Mouse (Mus musculus) neural tube, embryonic 14.5 days (tissue): ENCODE data around the gene Gzma. TPM values are rescaled to one million over a fixed set of nuclear protein-coding genes. Genes with fewer than 3 reads are reported as not detected.

ENCODE experiments used
- ATAC-seq: fragments of 200-750 bp; cut with Nextera tagmentation; 2 replicates; pipeline ENCODE4 v1.8.0; 2017; ENCODE audit warnings: low read depth, mild to moderate bottlenecking, moderate TSS enrichment, moderate library complexity
- H3K27ac ChIP-seq: fragments of 300-500 bp; sonication (generic); 2 replicates; pipeline ENCODE4 v1.5.1; 2014; ENCODE audit warnings: low read depth, mild to moderate bottlenecking, control low read depth, low read length, moderate library complexity, mixed read lengths
- H3K27me3 ChIP-seq: fragments of 300-500 bp; sonication (generic); 2 replicates; pipeline ENCODE4 v1.6.1; 2014; ENCODE audit warnings: low read length; ENCODE audit not compliant: control insufficient read depth, insufficient read depth
- H3K36me3 ChIP-seq: fragments of 300-500 bp; sonication (generic); 2 replicates; pipeline ENCODE4 v1.6.1; 2014; ENCODE audit warnings: low read length, mixed read lengths; ENCODE audit not compliant: control insufficient read depth, insufficient read depth
- H3K4me1 ChIP-seq: fragments of 300-500 bp; sonication (generic); 2 replicates; pipeline ENCODE4 v1.6.1; 2014; ENCODE audit warnings: low read length; ENCODE audit not compliant: control insufficient read depth, insufficient read depth
- H3K4me2 ChIP-seq: fragments of 300-500 bp; sonication (generic); 2 replicates; pipeline ENCODE4 v1.6.1; 2014; ENCODE audit warnings: mild to moderate bottlenecking, low read depth, low read length, control low read depth
- H3K4me3 ChIP-seq: fragments of 300-500 bp; sonication (generic); 2 replicates; pipeline ENCODE4 v1.5.1; 2014; ENCODE audit warnings: low read depth, low read length, control low read depth, mixed read lengths
- H3K9ac ChIP-seq: fragments of 300-500 bp; sonication (generic); replicated peaks from 2 replicates; pipeline ENCODE4 v1.6.1; 2014; ENCODE audit warnings: low read depth, mild to moderate bottlenecking, control low read depth, low read length, mixed read lengths
- H3K9me3 ChIP-seq: fragments of 300-500 bp; sonication (generic); 2 replicates; pipeline ENCODE4 v1.6.1; 2016; ENCODE audit warnings: low read length; ENCODE audit not compliant: control insufficient read depth
- WGBS: fragments of 180-500 bp; shearing (Covaris S2); extraction: QIAGEN DNeasy Blood & Tissue Kit; methylation state at CpG from one replicate; pipeline ENCODE4 v1.1.7; 2014; 5-methylcytosine and 5-hydroxymethylcytosine counted together
- polyA plus RNA-seq: library from polyadenylated mRNA; unstranded; fragments of >200 nt; fragmentation: Nextera tagmentation; extraction: Ambion mirVana; gene quantifications from 2 replicates; pipeline ENCODE4 v1.2.1, GENCODE M21; 2014

Gene Gzma
- polyA plus RNA-seq, 1 experiment from 2014 or later: not detected

DNA sequence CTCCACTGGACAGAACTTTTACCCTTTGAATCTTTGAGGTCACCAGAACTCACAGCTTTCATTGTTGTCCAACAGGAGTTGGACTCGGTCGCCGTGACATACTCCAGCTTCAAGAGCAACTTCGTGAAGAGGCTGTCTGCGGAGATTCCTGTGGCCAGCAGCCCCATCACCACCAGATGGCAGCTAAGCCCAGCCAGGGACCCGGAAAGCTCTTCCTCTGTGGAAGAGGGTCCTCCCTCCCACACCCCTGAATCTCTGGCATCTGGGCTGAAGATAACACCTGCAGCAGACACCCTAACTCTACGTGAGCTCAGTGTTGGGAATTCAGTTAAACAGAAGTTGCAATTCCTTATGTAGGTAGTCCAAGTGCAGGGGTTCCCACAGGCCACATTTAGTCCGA, 45.0 kb downstream of the Gzma start:
- ATAC-seq: no peak
- no peak overlapping the region for H3K27ac ChIP-seq
- H3K4me1 ChIP-seq: no peaks in the 10 kb centered on the region
- no peaks in the 10 kb centered on the region for H3K36me3 ChIP-seq
- no peaks in the 10 kb centered on the region for H3K9me3 ChIP-seq
- H3K4me2 ChIP-seq: no peak overlapping the region
- no peak overlapping the region for H3K4me3 ChIP-seq
- 51% methylated on average over 8 of the region's 8 CpGs for WGBS
- H3K9ac ChIP-seq: no peak overlapping the region
- no peaks in the 10 kb centered on the region for H3K27me3 ChIP-seq

DNA sequence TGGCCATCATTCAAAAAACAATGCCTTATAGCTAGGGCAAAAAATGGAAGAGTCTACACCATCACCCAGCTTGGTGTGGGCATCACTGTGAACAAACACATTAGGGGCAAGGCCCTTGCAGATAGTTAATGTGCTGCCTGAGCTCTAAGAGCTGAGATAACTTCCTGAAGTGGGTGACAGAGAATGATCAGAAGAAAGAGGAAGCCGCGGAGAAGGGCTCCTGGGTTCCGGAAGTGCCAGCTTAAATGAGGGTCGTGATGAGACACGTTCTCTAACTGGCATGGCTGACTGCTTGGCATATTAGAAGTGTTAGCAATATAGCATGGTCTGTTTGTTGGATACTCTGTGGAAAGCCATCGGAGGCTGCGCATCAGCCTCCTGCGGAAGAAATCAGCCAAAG, 46.6 kb downstream of the Gzma start:
- WGBS: 95% methylated on average over 8 of the region's 8 CpGs
- Histone ChIP-seq H3K9ac (no peak overlapping the region), H3K4me3 (no peak overlapping the region), H3K27me3 (no peaks in the 10 kb centered on the region), H3K4me1 (no peaks in the 10 kb centered on the region), H3K27ac (no peak overlapping the region), H3K9me3 (no peaks in the 10 kb centered on the region), H3K4me2 (no peak overlapping the region), H3K36me3 (no peaks in the 10 kb centered on the region)
- ATAC-seq: no peak

DNA sequence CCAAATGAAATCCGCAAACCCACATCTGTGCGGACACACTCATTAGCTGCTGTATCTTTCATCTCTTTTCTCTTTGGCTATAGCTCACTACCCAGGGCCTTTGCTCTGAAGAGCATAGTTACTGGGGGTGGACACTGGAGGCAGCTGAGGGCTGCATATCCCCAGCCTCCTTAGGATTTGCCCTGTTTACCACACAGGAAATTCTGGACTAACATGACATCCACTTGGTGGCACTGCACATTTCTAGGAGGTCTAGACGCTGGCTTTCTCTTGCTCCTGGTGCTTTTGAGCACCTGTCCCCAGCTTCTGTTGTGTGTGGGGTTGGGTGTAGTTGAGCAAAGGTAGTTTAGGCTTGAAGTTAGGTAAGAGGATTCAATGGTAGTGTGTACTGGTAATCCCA, 53.1 kb downstream of the Gzma start:
- WGBS: 77% methylated on average over 3 of the region's 3 CpGs
- no peaks in the 10 kb centered on the region for H3K4me1 ChIP-seq
- H3K4me3 ChIP-seq: no peak overlapping the region
- no peak overlapping the region for H3K4me2 ChIP-seq
- no peaks in the 10 kb centered on the region for H3K9me3 ChIP-seq
- no peak for ATAC-seq
- no peak overlapping the region for H3K9ac ChIP-seq
- H3K36me3 ChIP-seq: no peaks in the 10 kb centered on the region
- no peak overlapping the region for H3K27ac ChIP-seq
- H3K27me3 ChIP-seq: no peaks in the 10 kb centered on the region

DNA sequence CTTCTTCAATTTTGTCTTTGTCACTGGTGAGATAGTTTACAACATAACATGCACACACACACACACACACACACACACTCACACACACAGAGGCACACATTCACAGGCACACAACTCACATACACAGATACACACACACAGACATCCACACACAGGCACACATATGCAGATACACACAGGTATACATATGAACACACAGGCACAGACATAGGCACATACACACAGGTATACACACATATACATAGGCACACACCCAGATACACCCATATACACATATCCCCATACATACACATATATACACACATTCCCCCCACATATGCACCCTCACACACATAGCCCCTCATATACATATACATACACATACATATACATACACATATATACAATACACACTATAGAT, 53.8 kb downstream of the Gzma start:
- Histone ChIP-seq H3K4me3 (no peak overlapping the region), H3K9me3 (no peaks in the 10 kb centered on the region), H3K27me3 (no peaks in the 10 kb centered on the region), H3K36me3 (no peaks in the 10 kb centered on the region), H3K4me2 (no peak overlapping the region), H3K27ac (no peak overlapping the region), H3K4me1 (no peaks in the 10 kb centered on the region), H3K9ac (no peak overlapping the region)
- peak; percentile 49; the same call in 1 of the 2 replicates for ATAC-seq

DNA sequence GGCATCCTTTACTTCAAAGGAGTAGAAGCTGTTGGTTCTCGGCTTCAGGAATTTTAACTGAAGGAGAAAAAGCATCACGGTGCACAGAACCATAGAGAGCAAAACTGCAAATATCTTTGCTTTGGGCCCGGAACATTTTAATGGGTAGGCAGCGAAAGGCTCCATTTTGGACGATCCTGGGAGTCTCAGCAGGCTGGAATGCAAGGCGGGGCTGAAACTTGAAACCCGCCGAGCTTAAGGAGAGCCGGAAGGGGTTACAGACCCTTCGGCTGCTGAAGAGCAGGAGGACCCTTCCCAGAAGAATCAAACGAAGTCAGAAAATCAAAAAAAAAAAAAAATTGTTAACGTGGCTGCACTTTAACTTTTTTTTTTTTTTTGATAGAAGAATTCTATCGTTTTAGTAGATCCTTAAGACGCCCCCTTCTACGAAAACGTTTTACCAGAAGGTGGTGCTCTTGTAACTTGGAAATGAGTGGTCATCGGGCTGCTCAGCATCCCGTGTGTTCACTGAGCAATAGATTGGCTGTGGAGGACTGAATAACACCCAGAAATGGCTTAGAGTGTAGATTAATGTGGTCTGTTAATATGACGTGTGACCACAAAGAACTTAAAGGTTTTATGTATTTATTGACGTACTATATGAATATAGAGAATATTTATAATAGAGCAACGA, 54.4 kb downstream of the Gzma start, which contains the start of gene Gpx8:
TSS of gene Gpx8 (minus strand) at position 200 of the 673 bp plus-strand sequence.
- Histone ChIP-seq H3K4me2 (peak within 1 kb of the TSS; percentile 47), H3K27ac (no peak within 1 kb of the TSS)
- peak; percentile 87 for ATAC-seq

DNA sequence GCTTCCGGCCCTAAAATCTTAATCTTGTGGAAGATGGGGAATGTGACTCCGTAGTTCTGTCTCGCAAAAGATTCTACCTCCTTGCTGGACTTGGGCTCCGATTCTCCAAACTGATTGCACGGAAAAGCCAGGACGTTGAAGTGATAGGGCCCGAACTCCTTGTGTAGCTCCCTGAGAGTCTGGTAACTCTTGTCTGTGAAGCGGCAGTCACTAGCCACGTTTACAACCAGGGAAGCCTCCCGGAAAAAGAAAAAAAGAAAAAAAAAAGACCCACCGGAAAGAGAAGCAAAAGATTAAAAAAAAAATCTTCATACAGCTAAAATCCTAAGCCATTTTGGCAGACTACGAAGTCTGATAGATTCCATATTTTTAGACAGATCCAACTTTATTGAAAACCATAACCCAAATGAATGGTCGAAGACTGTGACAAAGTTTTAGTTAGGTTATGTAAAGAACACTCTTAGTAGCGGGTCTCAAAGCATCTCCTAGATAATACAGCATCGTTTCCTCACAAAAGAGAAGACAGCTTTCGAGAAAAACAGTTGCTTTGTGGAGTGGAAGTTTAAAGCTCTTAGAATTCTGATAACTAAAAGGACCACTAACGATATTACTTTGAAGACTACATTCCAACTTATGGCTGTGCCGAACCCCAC, 55.2 kb downstream of the Gzma start:
- Histone ChIP-seq H3K27me3 (no peaks in the 10 kb centered on the region), H3K27ac (no peak overlapping the region), H3K4me2 (peak overlapping the region; percentile 47), H3K4me3 (peak overlapping the region; percentile 31), H3K4me1 (no peaks in the 10 kb centered on the region), H3K9me3 (no peaks in the 10 kb centered on the region), H3K9ac (no peak overlapping the region; the same call in 1 of the 2 replicates), H3K36me3 (no peaks in the 10 kb centered on the region)
- no peak for ATAC-seq
- 22% methylated on average over 18 of the region's 18 CpGs for WGBS

More for the DNA sequence above, 54.4 kb downstream of the Gzma start, which contains the start of gene Gpx8:
- Histone ChIP-seq H3K4me1 (no peaks in the 10 kb centered on the region), H3K4me3 (peak within 1 kb of the TSS; percentile 31), H3K27me3 (no peaks in the 10 kb centered on the region), H3K9ac (no peak within 1 kb of the TSS; the same call in 1 of the 2 replicates), H3K9me3 (no peaks in the 10 kb centered on the region), H3K36me3 (no peaks in the 10 kb centered on the region)
- WGBS: 6% methylated on average over 21 of the region's 21 CpGs

DNA sequence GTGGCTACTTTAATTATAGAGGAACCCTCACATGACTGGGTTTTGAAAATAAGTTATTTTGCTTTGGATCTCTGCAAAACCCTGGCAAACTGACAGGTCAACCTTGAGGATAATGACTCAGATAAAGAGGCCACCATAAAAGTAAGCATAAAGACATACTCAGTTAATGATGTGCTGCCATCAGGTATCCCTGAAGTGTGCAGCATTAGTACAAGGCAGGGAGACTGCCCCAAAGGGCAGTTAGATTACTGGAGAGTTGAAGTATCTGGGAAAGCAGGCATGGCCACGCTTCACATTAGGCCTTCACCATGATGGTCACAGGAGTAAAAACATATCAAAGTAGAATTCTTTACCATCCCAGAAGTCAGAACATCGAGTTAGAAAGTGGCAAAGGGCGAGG, 55.9 kb downstream of the Gzma start:
- H3K27me3 ChIP-seq: no peaks in the 10 kb centered on the region
- H3K9me3 ChIP-seq: no peaks in the 10 kb centered on the region
- H3K4me3 ChIP-seq: no peak overlapping the region; the same call in 1 of the 2 replicates
- no peaks in the 10 kb centered on the region for H3K36me3 ChIP-seq
- WGBS: 77% methylated on average over 3 of the region's 3 CpGs
- no peak overlapping the region for H3K27ac ChIP-seq
- H3K4me2 ChIP-seq: peak overlapping the region; percentile 47; the same call in 1 of the 2 replicates
- no peak overlapping the region for H3K9ac ChIP-seq
- H3K4me1 ChIP-seq: no peaks in the 10 kb centered on the region
- no peak for ATAC-seq

Other genes starting within 250 kb of the Gzma start
- 66.8 and 79.0 TPM in 2 replicates for gene Mtrex, start 173.6 kb downstream of the Gzma start, polyA plus RNA-seq
- 30.0 TPM in 2 replicates for gene Dhx29, start 173.5 kb downstream of the Gzma start, polyA plus RNA-seq
- 0.21 TPM in 1 of 2 replicates, not detected in the other for gene Ccno, start 113.2 kb downstream of the Gzma start, polyA plus RNA-seq
- gene Mcidas, start 107.1 kb downstream of the Gzma start, polyA plus RNA-seq: 0.11 TPM in 1 of 2 replicates, not detected in the other
- 0.12 TPM in 1 of 2 replicates, not detected in the other for gene Cdc20b, start 65.9 kb downstream of the Gzma start, polyA plus RNA-seq
- 34.1 and 75.7 TPM in 2 replicates for gene Gpx8, start 54.6 kb downstream of the Gzma start, polyA plus RNA-seq
- 0.19 and 1.0 TPM in 2 replicates for gene Esm1, start 108.7 kb upstream of the Gzma start, polyA plus RNA-seq
- not detected in 2 replicates for gene Gzmk, start 124.9 kb upstream of the Gzma start, polyA plus RNA-seq
- 0.51 and 0.84 TPM in 2 replicates for gene BC067074, start 192.2 kb upstream of the Gzma start, polyA plus RNA-seq